Mouse (Mus musculus) cerebellum, adult (tissue): ENCODE measurements around the gene Cyp2s1.

Experiments
- ATAC-seq: cut with Nextera tagmentation; 2 replicates; pipeline ENCODE4 v1.9.2; 2017; ENCODE audit warnings: mild to moderate bottlenecking, moderate library complexity, mixed read lengths; ENCODE audit not compliant: insufficient number of reproducible peaks, low FRiP score, low TSS enrichment

Gene Cyp2s1

GRCm38 (mm10) chr7:25816241-25816919 is at the start of gene Cyp2s1:
Gene Cyp2s1, minus strand, starts transcription at chr7:25816913.
- ATAC-seq = no peak

GRCm38 (mm10) chr7:25864861-25865260 is 48.1 kb upstream of the Cyp2s1 start:
- ATAC-seq = no peak

GRCm38 (mm10) chr7:25863756-25864155 is 47.0 kb upstream of the Cyp2s1 start:
- no peak for ATAC-seq

DNA sequence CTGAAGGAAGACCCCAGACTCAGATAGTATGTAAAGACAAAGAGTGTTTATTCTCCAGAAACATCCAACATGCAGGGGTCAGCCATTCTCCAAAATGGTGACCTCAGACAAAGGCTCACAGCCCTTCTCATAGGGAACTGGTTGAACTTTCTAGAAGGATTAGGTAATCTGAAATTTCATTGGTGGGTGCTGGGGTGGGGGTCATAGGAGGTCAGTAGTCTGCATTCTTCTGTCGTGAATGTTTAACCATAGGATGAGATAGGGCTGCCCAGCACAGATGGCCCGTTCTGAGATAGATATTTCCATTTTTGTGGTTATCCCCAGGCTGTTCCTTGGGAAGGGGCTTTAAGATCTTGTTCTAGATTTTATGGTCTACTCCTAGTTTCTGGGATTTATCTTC is 45.7 kb upstream of the Cyp2s1 start:
- no peak for ATAC-seq

- no peak for ATAC-seq
These were observed 43.5 kb upstream of the Cyp2s1 start for GRCm38 (mm10) chr7:25859962-25860870.

DNA sequence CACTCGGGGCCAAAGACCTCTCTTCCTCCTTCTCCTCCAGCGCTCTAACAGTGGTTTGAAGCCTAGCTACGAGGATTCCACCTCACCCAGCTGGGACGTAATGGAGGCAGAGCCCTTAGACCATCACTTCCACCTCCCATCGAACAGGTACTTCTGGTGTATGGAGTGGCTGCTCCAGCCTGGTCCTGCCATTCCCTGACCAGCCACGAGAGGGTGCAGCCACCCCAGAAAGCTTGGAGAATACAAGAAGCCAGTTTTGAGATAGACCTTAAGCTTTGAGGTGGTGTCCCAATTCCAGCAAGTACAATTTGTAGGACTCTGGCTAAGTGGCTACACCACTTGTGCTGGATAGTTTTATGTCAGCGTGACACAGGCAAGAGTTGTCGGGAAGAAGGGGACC is 38.4 kb upstream of the Cyp2s1 start:
- no peak for ATAC-seq

- no peak for ATAC-seq
These were observed 31.7 kb upstream of the Cyp2s1 start for GRCm38 (mm10) chr7:25848444-25848812.

DNA sequence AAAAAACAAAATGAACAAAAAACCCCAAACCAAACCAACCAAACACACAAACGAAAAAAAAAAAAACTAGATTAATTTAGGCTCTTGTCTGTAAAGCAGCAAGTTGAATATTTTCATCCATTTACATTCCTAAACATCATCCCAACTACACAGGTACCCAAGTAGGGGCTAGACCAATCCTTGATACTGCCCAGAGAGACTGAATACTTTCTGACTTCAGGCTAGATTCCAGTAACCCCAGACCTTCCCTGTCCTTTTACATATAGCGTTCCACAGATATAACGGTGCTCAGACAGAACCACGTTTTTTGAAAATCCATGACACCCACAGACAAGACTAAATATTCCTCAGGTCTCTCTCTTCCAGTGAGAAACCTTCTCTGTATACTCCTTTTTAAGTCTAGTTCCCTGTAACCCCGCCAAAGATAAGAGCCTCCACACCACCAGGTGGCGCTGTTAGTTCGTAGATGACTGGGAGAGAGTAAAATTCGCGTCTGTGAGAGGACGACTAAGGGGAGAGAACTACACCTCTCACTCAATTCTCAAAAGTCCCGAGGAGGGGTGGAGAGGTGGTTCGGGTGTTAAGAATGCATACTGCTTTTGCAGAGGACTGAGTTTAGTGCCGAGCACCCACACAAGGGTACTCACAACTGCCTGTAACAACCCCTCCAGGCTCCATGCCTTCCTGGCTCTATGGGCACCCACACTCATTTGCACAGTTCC is 31.2 kb upstream of the Cyp2s1 start:
- no peak for ATAC-seq

DNA sequence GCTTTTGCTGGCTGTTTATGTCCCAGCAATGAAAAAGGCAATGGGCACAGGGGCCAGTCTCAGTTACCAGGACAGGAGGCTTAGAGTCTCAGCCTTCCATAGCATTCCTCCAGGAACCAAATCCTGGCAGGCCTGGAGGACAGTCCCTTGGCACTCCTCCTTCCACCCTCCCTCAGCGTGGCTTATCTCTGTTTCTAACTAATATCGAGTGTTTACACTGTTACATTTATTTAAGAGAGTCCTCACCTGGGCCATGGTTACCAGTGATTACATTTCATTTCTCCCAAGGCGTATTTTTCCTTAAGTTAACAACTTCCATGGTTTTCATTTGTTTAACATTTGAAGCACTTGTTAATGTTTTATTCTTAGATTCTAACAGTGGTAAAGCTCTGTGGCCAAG is 28.2 kb upstream of the Cyp2s1 start:
- no peak for ATAC-seq

GRCm38 (mm10) chr7:25844423-25844822 is 27.7 kb upstream of the Cyp2s1 start:
- ATAC-seq = no peak

GRCm38 (mm10) chr7:25843492-25843891 is 26.8 kb upstream of the Cyp2s1 start:
- ATAC-seq = no peak

GRCm38 (mm10) chr7:25840908-25841307 is 24.2 kb upstream of the Cyp2s1 start:
- ATAC-seq = no peak

DNA sequence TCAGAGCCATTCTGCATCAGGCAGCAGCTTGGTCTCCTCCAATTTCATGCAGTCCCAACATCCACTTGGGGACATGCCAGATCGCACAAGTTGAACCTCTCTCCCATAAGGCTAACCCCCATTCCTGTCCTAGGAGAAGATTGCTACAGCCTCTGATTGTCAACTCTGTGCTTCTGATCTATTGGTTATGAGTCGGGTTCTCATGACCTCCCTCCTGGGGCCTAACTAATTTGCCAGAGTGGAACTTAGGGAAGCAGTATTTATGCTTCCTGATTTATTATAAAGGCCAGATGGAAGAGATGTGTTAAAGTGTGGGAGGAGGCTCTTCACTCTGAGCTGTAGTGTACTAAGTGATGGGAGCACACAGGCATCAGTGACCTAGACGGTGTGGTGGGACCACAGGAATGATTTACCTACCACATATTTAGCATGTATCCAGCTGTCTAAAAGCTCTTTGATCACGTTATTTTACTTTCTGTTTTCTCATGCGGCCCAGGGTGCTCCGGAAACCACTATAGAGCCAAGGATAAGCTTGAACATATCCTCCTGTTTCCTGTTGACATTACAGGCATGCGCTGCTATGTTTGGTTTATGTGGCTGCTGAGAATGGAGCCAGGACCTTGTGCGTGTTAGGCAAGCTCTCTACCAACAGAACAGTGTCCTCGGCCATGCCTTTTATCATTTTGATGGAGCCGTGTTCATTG is 18.6 kb upstream of the Cyp2s1 start:
- ATAC-seq = no peak

- ATAC-seq = no peak
These were observed 15.1 kb upstream of the Cyp2s1 start for GRCm38 (mm10) chr7:25831557-25832530.

DNA sequence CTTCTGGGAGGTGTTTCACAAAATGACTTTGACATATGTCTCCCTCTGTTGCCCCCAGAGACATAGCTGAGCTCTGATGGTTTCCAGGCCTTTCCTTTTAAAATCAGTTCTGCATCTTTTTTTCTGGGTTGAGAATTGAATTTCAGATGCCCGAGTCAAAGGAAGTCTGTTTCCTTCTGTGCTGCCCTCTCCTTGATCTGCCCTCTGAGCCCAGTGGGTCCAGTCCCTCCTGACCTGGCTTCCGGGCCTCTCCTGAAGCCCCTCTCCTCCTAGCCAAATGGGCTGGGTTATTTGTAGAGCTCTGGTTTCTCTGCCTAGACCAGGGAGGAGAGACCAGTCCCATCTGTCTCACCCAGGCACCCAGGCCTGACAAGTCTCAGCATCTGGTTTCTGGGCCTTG is 13.5 kb upstream of the Cyp2s1 start:
- no peak for ATAC-seq

DNA sequence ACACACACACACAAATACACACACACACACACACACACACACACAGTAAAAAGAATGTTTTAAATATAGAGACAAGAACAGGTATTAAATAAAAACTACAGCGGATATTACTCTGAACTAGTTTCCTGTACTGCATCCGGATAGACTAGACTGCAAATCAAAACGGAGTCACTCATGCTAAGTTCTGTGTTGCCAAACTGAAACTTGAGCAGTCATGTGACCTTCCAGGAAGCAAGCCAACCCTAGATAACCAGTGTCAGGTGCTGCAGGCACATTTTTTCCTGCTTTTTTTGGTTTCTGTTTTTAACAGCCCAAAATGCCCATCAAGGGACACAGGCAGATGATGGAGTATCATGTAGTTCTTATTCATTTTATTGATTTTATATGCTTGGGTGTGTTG is 10.5 kb upstream of the Cyp2s1 start:
- ATAC-seq = no peak

DNA sequence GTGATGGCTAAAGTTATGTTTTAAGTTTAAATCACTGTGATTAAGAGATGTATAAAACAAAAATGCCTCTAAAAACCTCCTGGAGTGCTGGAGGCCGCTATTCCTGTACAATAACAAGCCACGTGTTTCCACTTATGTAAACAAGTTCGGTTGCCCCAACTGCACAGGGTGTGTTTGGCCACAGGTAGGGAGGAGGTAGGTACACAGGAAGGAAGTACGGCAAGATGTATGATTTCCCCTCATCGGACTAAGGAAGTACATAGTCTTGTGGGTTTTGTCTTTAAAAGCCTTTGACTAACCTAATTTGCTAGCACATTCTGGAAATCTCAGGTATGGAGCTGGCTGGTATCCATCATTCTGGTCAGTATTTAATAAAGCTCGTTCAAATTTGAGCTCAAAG is 9.3 kb upstream of the Cyp2s1 start:
- no peak for ATAC-seq

DNA sequence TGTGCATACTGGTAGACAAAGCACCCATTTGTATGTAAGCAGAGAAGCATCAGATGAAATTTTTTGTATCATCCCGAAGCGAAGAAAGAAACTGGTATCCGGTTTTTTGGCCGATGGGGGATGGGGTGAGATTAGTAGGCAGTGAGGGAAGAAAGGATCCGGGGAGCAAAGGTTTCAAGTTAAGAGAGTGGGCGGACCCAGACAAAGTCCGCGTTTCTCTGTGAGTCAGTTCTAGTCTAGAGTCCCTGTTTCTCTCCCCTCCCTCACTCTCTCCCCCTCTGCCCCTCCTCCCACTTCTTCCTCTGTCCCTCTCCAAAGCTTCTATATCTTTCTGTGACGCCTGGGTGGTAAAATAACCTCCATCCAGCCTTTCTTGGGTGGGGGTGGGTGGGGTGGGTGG is 8.3 kb upstream of the Cyp2s1 start:
- no peak for ATAC-seq

DNA sequence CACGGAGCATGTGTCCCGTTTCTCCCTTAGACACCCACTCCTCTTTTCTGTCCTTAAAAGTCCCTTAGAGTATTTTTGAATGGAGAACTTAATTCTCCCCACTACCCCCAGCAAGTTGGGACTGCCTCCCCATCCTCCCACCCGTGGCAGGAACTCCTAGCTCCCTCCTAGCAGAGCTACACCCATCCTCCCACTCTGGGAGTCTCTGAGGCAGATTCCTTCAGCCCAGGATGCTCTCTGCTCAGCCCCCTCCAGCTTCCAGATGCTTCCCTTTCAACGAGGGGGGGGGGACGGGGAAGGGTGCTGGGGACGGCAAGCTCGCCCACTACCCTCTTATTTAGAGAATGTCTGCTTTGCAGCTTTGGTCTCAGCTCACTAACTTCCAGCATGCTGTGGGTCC is 1.1 kb downstream of the Cyp2s1 start:
- ATAC-seq = no peak
